Mouse (Mus musculus): ENCODE measurements around the gene Scrn1. TPM values are rescaled to one million over a fixed set of nuclear protein-coding genes. Genes with fewer than 3 reads are reported as not detected.

Gene Scrn1
- polyA plus RNA-seq, 1 experiment = 40.6 TPM

- no peak for TF ChIP-seq FOSL1 (IDR thresholded peaks at IDR 0.05; ENCODE audit: insufficient read depth, low read length, poor library complexity, severe bottlenecking)
- TF ChIP-seq CTCF (IDR thresholded peaks at IDR 0.05; ENCODE audit: control insufficient read depth, insufficient read depth, insufficient read length) = no peak
- no peak for TF ChIP-seq MYOD1 (IDR thresholded peaks at IDR 0.05; ENCODE audit: control insufficient read depth, insufficient read length, low read depth)
- no peak for TF ChIP-seq USF1 (IDR thresholded peaks at IDR 0.05; ENCODE audit: low read depth)
- TF ChIP-seq MYOG (IDR thresholded peaks at IDR 0.05; ENCODE audit: control insufficient read depth, extremely low read depth, insufficient read length) = no peak
- no peak for TF ChIP-seq MAX (IDR thresholded peaks at IDR 0.05)
- no peak for TF ChIP-seq CEBPB (IDR thresholded peaks at IDR 0.05; ENCODE audit: low read depth)
- Histone ChIP-seq H3K36me3 (ENCODE audit: control insufficient read depth, insufficient read depth) (no peaks in the 10 kb centered on the region), H3ac (ENCODE audit: control insufficient read depth, insufficient read length, low read depth) (no peak overlapping the region), H3K79me2 (ENCODE audit: control insufficient read depth, insufficient read depth) (no peaks in the 10 kb centered on the region), H3K27me3 (ENCODE audit: control insufficient read depth, insufficient read depth, insufficient read length) (no peaks in the 10 kb centered on the region), H3K4me3 (ENCODE audit: insufficient read depth, poor library complexity, severe bottlenecking) (no peak overlapping the region), H3K79me3 (ENCODE audit: low read depth) (no peaks in the 10 kb centered on the region)
Observed at GRCm38 (mm10) chr6:54507002-54507401, 59.3 kb downstream of the Scrn1 start.

GRCm38 (mm10) chr6:54506318-54506717 is 60.0 kb downstream of the Scrn1 start:
- Histone ChIP-seq H3K4me3 (ENCODE audit: insufficient read depth, poor library complexity, severe bottlenecking) (no peak overlapping the region), H3K79me2 (ENCODE audit: control insufficient read depth, insufficient read depth) (no peaks in the 10 kb centered on the region), H3ac (ENCODE audit: control insufficient read depth, insufficient read length, low read depth) (no peak overlapping the region), H3K79me3 (ENCODE audit: low read depth) (no peaks in the 10 kb centered on the region), H3K27me3 (ENCODE audit: control insufficient read depth, insufficient read depth, insufficient read length) (no peaks in the 10 kb centered on the region), H3K36me3 (ENCODE audit: control insufficient read depth, insufficient read depth) (no peaks in the 10 kb centered on the region)
- no peak for TF ChIP-seq MYOD1 (IDR thresholded peaks at IDR 0.05; ENCODE audit: control insufficient read depth, insufficient read length, low read depth)
- no peak for TF ChIP-seq CTCF (IDR thresholded peaks at IDR 0.05; ENCODE audit: control insufficient read depth, insufficient read depth, insufficient read length)
- TF ChIP-seq MYOG (IDR thresholded peaks at IDR 0.05; ENCODE audit: control insufficient read depth, extremely low read depth, insufficient read length) = no peak
- TF ChIP-seq CEBPB (IDR thresholded peaks at IDR 0.05; ENCODE audit: low read depth) = no peak
- TF ChIP-seq FOSL1 (IDR thresholded peaks at IDR 0.05; ENCODE audit: insufficient read depth, low read length, poor library complexity, severe bottlenecking) = no peak
- TF ChIP-seq USF1 (IDR thresholded peaks at IDR 0.05; ENCODE audit: low read depth) = no peak
- no peak for TF ChIP-seq MAX (IDR thresholded peaks at IDR 0.05)

- Histone ChIP-seq H3K27me3 (ENCODE audit: control insufficient read depth, insufficient read depth, insufficient read length) (no peaks in the 10 kb centered on the region), H3K79me2 (ENCODE audit: control insufficient read depth, insufficient read depth) (no peaks in the 10 kb centered on the region), H3ac (ENCODE audit: control insufficient read depth, insufficient read length, low read depth) (no peak overlapping the region), H3K4me3 (ENCODE audit: insufficient read depth, poor library complexity, severe bottlenecking) (no peak overlapping the region), H3K79me3 (ENCODE audit: low read depth) (no peaks in the 10 kb centered on the region), H3K36me3 (ENCODE audit: control insufficient read depth, insufficient read depth) (no peaks in the 10 kb centered on the region)
- TF ChIP-seq FOSL1 (IDR thresholded peaks at IDR 0.05; ENCODE audit: insufficient read depth, low read length, poor library complexity, severe bottlenecking) = no peak
- no peak for TF ChIP-seq CTCF (IDR thresholded peaks at IDR 0.05; ENCODE audit: control insufficient read depth, insufficient read depth, insufficient read length)
- TF ChIP-seq USF1 (IDR thresholded peaks at IDR 0.05; ENCODE audit: low read depth) = no peak
- no peak for TF ChIP-seq MYOD1 (IDR thresholded peaks at IDR 0.05; ENCODE audit: control insufficient read depth, insufficient read length, low read depth)
- no peak for TF ChIP-seq CEBPB (IDR thresholded peaks at IDR 0.05; ENCODE audit: low read depth)
- no peak for TF ChIP-seq MYOG (IDR thresholded peaks at IDR 0.05; ENCODE audit: control insufficient read depth, extremely low read depth, insufficient read length)
- no peak for TF ChIP-seq MAX (IDR thresholded peaks at IDR 0.05)
Observed at GRCm38 (mm10) chr6:54502661-54503115, 63.6 kb downstream of the Scrn1 start.

- no peak overlapping the region for H3ac ChIP-seq (ENCODE audit: control insufficient read depth, insufficient read length, low read depth)
- no peaks in the 10 kb centered on the region for H3K79me2 ChIP-seq (ENCODE audit: control insufficient read depth, insufficient read depth)
- H3K4me3 ChIP-seq (ENCODE audit: insufficient read depth, poor library complexity, severe bottlenecking) = no peak overlapping the region
- no peak for TF ChIP-seq MYOG (IDR thresholded peaks at IDR 0.05; ENCODE audit: control insufficient read depth, extremely low read depth, insufficient read length)
- TF ChIP-seq USF1 (IDR thresholded peaks at IDR 0.05; ENCODE audit: low read depth) = no peak
- no peak for TF ChIP-seq CEBPB (IDR thresholded peaks at IDR 0.05; ENCODE audit: low read depth)
- no peak for TF ChIP-seq FOSL1 (IDR thresholded peaks at IDR 0.05; ENCODE audit: insufficient read depth, low read length, poor library complexity, severe bottlenecking)
- TF ChIP-seq CTCF (IDR thresholded peaks at IDR 0.05; ENCODE audit: control insufficient read depth, insufficient read depth, insufficient read length) = no peak
- no peaks in the 10 kb centered on the region for H3K79me3 ChIP-seq (ENCODE audit: low read depth)
- no peaks in the 10 kb centered on the region for H3K27me3 ChIP-seq (ENCODE audit: control insufficient read depth, insufficient read depth, insufficient read length)
- H3K36me3 ChIP-seq (ENCODE audit: control insufficient read depth, insufficient read depth) = no peaks in the 10 kb centered on the region
Observed at GRCm38 (mm10) chr6:54496214-54496613, 70.1 kb downstream of the Scrn1 start.

- Histone ChIP-seq H3K79me2 (ENCODE audit: control insufficient read depth, insufficient read depth) (no peaks in the 10 kb centered on the region), H3K4me3 (ENCODE audit: insufficient read depth, poor library complexity, severe bottlenecking) (no peak overlapping the region), H3K79me3 (ENCODE audit: low read depth) (no peaks in the 10 kb centered on the region), H3K27me3 (ENCODE audit: control insufficient read depth, insufficient read depth, insufficient read length) (no peaks in the 10 kb centered on the region), H3ac (ENCODE audit: control insufficient read depth, insufficient read length, low read depth) (no peak overlapping the region), H3K36me3 (ENCODE audit: control insufficient read depth, insufficient read depth) (no peaks in the 10 kb centered on the region)
- TF ChIP-seq FOSL1 (IDR thresholded peaks at IDR 0.05; ENCODE audit: insufficient read depth, low read length, poor library complexity, severe bottlenecking) = no peak
- TF ChIP-seq USF1 (IDR thresholded peaks at IDR 0.05; ENCODE audit: low read depth) = no peak
- no peak for TF ChIP-seq CEBPB (IDR thresholded peaks at IDR 0.05; ENCODE audit: low read depth)
- no peak for TF ChIP-seq MYOG (IDR thresholded peaks at IDR 0.05; ENCODE audit: control insufficient read depth, extremely low read depth, insufficient read length)
- no peak for TF ChIP-seq MYOD1 (IDR thresholded peaks at IDR 0.05; ENCODE audit: control insufficient read depth, insufficient read length, low read depth)
- TF ChIP-seq CTCF (IDR thresholded peaks at IDR 0.05; ENCODE audit: control insufficient read depth, insufficient read depth, insufficient read length) = no peak
- no peak for TF ChIP-seq MAX (IDR thresholded peaks at IDR 0.05)
Observed at GRCm38 (mm10) chr6:54494612-54495398, 71.5 kb downstream of the Scrn1 start.
